Mouse (Mus musculus) forebrain, embryonic 14.5 days (tissue): ENCODE results near the gene Myo1d. TPM values are rescaled to one million over a fixed set of nuclear protein-coding genes. Genes with fewer than 3 reads are reported as not detected.

ENCODE experiments used
- ATAC-seq: fragments of 200-750 bp; cut with Nextera tagmentation; 2 replicates; pipeline ENCODE4 v1.8.0; 2017; ENCODE audit warnings: mild to moderate bottlenecking, moderate library complexity
- DNase-seq: peaks from one replicate; pipeline ENCODE4 v3.0.0-alpha.2; 2015; ENCODE audit warnings: low spot score
- H3K27ac ChIP-seq: fragments of 300-500 bp; sonication (generic); 2 replicates; pipeline ENCODE4 v1.5.1; 2014; ENCODE audit warnings: low read depth, mild to moderate bottlenecking, control low read depth, low read length, moderate library complexity
- H3K27me3 ChIP-seq: fragments of 300-500 bp; sonication (generic); replicated peaks from 2 replicates; pipeline ENCODE4 v1.6.1; 2014; ENCODE audit warnings: low read length, control low read depth, mixed read lengths; ENCODE audit not compliant: control insufficient read depth, insufficient read depth
- H3K36me3 ChIP-seq: fragments of 300-500 bp; sonication (generic); 2 replicates; pipeline ENCODE4 v1.6.1; 2014; ENCODE audit warnings: low read length, control low read depth; ENCODE audit not compliant: control insufficient read depth, insufficient read depth
- H3K4me1 ChIP-seq: fragments of 300-500 bp; sonication (generic); 2 replicates; pipeline ENCODE4 v1.6.1; 2014; ENCODE audit warnings: antibody characterized with exemption, low read length, control low read depth; ENCODE audit not compliant: control insufficient read depth, insufficient read depth
- H3K4me2 ChIP-seq: fragments of 300-500 bp; sonication (generic); 2 replicates; pipeline ENCODE4 v1.6.1; 2014; ENCODE audit warnings: mild to moderate bottlenecking, control low read depth, low read length
- H3K4me3 ChIP-seq: fragments of 300-500 bp; sonication (generic); 2 replicates; pipeline ENCODE4 v1.5.1; 2014; ENCODE audit warnings: low read depth, low read length, control low read depth
- H3K9ac ChIP-seq: fragments of 300-500 bp; sonication (generic); 2 replicates; pipeline ENCODE4 v1.6.1; 2014; ENCODE audit warnings: mild to moderate bottlenecking, low read length, control low read depth, moderate library complexity
- H3K9me3 ChIP-seq: fragments of 300-500 bp; sonication (generic); replicated peaks from 2 replicates; pipeline ENCODE4 v1.6.1; 2016; ENCODE audit warnings: low read length, control low read depth, mixed read lengths; ENCODE audit not compliant: control insufficient read depth
- WGBS: fragments of 180-500 bp; shearing (Covaris S2); extraction: QIAGEN DNeasy Blood & Tissue Kit; methylation state at CpG from one replicate; pipeline ENCODE4 v1.1.7; 2014; 5-methylcytosine and 5-hydroxymethylcytosine counted together
- polyA plus RNA-seq: library from polyadenylated mRNA; unstranded; fragments of >200 nt; fragmentation: Nextera tagmentation; extraction: Ambion mirVana; gene quantifications from 2 replicates; pipeline ENCODE4 v1.2.1, GENCODE M21; 2014

The Myo1d gene
- polyA plus RNA-seq, 1 experiment from 2014 or later = 1.3 TPM

GRCm38 (mm10) chr11:80577747-80578640 lies 201.8 kb downstream of the Myo1d start:
- H3K4me2 ChIP-seq = peak overlapping the region; percentile 46
- peaks cover 20% of the 10 kb centered on the region for H3K4me1 ChIP-seq
- ATAC-seq (peak; percentile 99), DNase-seq (peak; percentile 99)
- H3K4me3 ChIP-seq = no peak overlapping the region; the same call in 1 of the 2 replicates
- no peaks in the 10 kb centered on the region for H3K9me3 ChIP-seq
- H3K36me3 ChIP-seq = no peaks in the 10 kb centered on the region
- peak overlapping the region; percentile 17; the same call in 1 of the 2 replicates for H3K9ac ChIP-seq
- 5% methylated on average over 14 of the region's 14 CpGs for WGBS
- H3K27ac ChIP-seq = peak overlapping the region; percentile 93
- H3K27me3 ChIP-seq = peaks cover 9% of the 10 kb centered on the region

DNA sequence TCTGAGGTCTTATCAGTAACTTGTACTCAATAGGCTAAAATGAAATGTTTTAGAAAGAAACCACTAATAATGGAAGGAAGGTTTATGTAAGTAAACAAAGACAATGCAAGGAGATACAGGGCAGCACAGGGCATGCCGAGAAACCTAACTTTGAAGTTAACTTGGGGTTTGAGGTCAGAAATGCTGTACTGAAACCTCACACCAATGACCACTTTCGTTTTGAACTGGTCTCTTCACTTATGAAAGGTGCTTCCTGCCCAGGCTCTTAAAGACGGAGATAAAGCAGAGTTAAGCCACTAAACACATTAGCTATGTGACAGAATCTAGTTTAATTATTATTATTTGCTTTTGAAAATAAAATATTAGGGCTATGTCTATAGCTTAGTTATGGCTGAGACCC lies 204.0 kb downstream of the Myo1d start:
- Histone ChIP-seq H3K4me3 (no peak overlapping the region), H3K36me3 (no peaks in the 10 kb centered on the region), H3K9ac (no peak overlapping the region), H3K4me2 (no peak overlapping the region), H3K4me1 (peaks cover 17% of the 10 kb centered on the region), H3K27me3 (peaks cover 3% of the 10 kb centered on the region), H3K9me3 (no peaks in the 10 kb centered on the region), H3K27ac (no peak overlapping the region)
- ATAC-seq (no peak), DNase-seq (no peak)
- 89% methylated on average over 3 of the region's 3 CpGs for WGBS

DNA sequence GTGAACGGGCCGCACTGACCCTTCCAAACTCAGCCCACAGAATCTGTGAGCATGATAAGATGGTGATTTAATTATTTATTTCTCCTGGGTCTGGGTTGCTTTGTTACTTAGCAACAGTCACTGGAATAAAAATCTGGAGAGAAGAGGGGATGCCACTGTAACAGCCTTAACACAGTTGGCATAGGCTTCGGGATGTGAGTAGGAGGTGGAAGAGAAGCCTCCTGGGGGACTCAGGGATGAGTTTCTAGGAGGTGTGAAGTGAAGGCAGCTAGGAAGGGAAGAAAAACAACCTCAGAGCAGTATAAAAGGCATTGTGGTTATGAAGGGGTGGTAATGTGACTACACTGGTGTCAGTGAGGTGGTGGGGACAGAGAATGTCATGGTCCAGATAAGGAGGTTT lies 213.5 kb downstream of the Myo1d start:
- Histone ChIP-seq H3K9ac (no peak overlapping the region), H3K4me3 (no peak overlapping the region), H3K27ac (no peak overlapping the region), H3K27me3 (no peaks in the 10 kb centered on the region), H3K4me1 (peaks cover 11% of the 10 kb centered on the region), H3K9me3 (no peaks in the 10 kb centered on the region), H3K4me2 (no peak overlapping the region), H3K36me3 (no peaks in the 10 kb centered on the region)
- WGBS = 80% methylated on average over 3 of the region's 3 CpGs
- DNase-seq (peak; percentile 31), ATAC-seq (no peak)

DNA sequence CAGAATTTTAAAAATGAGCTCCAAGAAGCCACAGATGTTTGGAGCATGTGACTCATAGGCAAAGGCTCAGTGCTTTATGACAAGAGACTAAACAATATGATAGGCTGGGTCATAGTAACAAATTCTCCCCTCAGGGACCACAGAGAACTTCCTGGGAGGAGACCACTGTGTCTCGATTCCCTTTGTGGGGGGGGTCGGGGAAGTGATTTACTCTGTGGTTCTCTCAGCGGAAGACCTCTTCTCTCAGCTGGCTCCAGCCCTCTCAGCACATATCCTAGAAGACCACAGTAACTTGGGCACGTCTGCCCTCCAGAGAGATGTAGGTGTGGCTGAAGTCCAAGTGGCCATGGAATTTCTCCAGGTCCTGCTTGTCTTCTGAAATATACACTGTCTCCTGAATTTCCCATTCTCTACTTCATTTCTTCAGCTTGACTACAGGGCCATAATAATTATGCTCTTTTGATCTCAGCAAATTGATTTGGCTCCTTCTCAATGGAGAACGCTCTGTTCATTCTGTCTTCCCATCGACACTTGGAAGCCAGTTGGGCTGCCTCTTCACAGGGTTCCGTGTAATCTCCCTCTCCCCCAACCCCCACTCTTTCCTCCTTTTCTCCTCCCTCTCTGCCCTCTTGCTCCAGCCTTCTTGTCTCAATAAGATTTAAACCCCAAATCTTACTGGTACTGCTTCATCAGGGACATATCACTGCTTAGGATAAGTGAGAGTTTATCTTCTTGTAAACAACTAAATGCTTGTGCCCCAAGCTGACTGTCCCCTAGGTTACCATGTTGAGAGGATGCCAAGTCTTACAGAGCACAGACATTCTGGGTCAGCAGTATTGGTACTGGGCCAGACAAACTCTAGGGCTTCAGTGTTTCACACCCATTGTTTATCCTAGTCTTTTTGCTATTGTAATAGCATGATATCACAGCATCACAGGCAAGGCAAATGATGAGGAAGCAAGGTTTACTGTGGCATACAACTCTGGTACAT lies 214.6 kb downstream of the Myo1d start:
- 62% methylated on average over 7 of the region's 7 CpGs for WGBS
- H3K4me1 ChIP-seq = peaks cover 11% of the 10 kb centered on the region
- H3K9ac ChIP-seq = no peak overlapping the region
- no peak overlapping the region for H3K27ac ChIP-seq
- H3K36me3 ChIP-seq = no peaks in the 10 kb centered on the region
- no peak overlapping the region for H3K4me3 ChIP-seq
- no peaks in the 10 kb centered on the region for H3K9me3 ChIP-seq
- no peaks in the 10 kb centered on the region for H3K27me3 ChIP-seq
- DNase-seq (peak; percentile 64), ATAC-seq (peak; percentile 40; the same call in 1 of the 2 replicates)
- no peak overlapping the region for H3K4me2 ChIP-seq

- 31% methylated on average over 3 of the region's 3 CpGs for WGBS
- H3K4me1 ChIP-seq = peaks cover 11% of the 10 kb centered on the region
- no peaks in the 10 kb centered on the region for H3K27me3 ChIP-seq
- no peak overlapping the region for H3K4me3 ChIP-seq
- H3K4me2 ChIP-seq = no peak overlapping the region
- no peaks in the 10 kb centered on the region for H3K9me3 ChIP-seq
- H3K27ac ChIP-seq = peak overlapping the region; percentile 11; the same call in 1 of the 2 replicates
- peak; percentile 71 for DNase-seq
- no peaks in the 10 kb centered on the region for H3K36me3 ChIP-seq
- ATAC-seq = peak; percentile 52; the same call in 1 of the 2 replicates
- no peak overlapping the region for H3K9ac ChIP-seq
Observed at GRCm38 (mm10) chr11:80562479-80562878, 217.3 kb downstream of the Myo1d start.

- Histone ChIP-seq H3K9me3 (no peaks in the 10 kb centered on the region), H3K4me1 (peaks cover 8% of the 10 kb centered on the region), H3K36me3 (no peaks in the 10 kb centered on the region), H3K27me3 (no peaks in the 10 kb centered on the region), H3K9ac (no peak overlapping the region), H3K4me3 (no peak overlapping the region), H3K27ac (no peak overlapping the region), H3K4me2 (no peak overlapping the region)
- ATAC-seq (no peak), DNase-seq (no peak)
- 85% methylated on average over 5 of the region's 5 CpGs for WGBS
Observed at GRCm38 (mm10) chr11:80560770-80561169, 219.1 kb downstream of the Myo1d start.

GRCm38 (mm10) chr11:80555416-80555815 lies 224.4 kb downstream of the Myo1d start:
- DNase-seq (no peak), ATAC-seq (no peak)
- Histone ChIP-seq H3K4me2 (no peak overlapping the region), H3K9ac (no peak overlapping the region), H3K27ac (no peak overlapping the region), H3K4me3 (no peak overlapping the region), H3K36me3 (no peaks in the 10 kb centered on the region), H3K4me1 (peaks cover 10% of the 10 kb centered on the region; the same call in 1 of the 2 replicates), H3K27me3 (no peaks in the 10 kb centered on the region), H3K9me3 (no peaks in the 10 kb centered on the region)
- 87% methylated on average over 5 of the region's 5 CpGs for WGBS

DNA sequence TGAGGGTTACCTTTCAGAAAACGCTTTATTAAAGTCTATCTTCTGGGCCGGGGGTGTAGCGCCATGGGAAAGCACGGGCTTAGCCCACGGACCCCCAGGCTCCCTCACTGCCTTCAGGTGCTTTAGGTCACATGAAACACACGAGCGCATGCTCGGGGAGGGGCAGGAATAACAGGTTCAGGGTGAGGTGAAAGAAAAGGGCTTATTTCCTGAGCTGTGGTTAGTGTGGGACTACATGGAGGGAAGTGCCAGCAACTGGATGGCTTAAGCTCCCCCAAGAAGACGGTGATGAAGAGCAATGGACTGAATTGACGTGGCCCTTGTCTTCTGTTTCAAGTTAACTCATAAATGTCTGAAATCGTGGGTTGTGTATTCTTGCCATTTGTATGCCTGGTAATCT lies 226.8 kb downstream of the Myo1d start:
- no peak overlapping the region for H3K27ac ChIP-seq
- no peak overlapping the region for H3K4me2 ChIP-seq
- no peak overlapping the region for H3K9ac ChIP-seq
- no peak overlapping the region for H3K4me3 ChIP-seq
- no peaks in the 10 kb centered on the region for H3K27me3 ChIP-seq
- ATAC-seq (no peak), DNase-seq (no peak)
- WGBS = 82% methylated on average over 11 of the region's 11 CpGs
- H3K4me1 ChIP-seq = peaks cover 13% of the 10 kb centered on the region; the same call in 1 of the 2 replicates
- H3K9me3 ChIP-seq = no peaks in the 10 kb centered on the region
- H3K36me3 ChIP-seq = no peaks in the 10 kb centered on the region
